Mouse (Mus musculus) forebrain, embryonic 15.5 days (tissue): ENCODE data around the gene Rpl19. TPM values are rescaled to one million over a fixed set of nuclear protein-coding genes. Genes with fewer than 3 reads are reported as not detected.

Experiments
- ATAC-seq: fragments of 200-750 bp; cut with Nextera tagmentation; replicated peaks from 2 replicates; pipeline ENCODE4 v1.8.0; 2017; ENCODE audit warnings: mild to moderate bottlenecking, moderate TSS enrichment, moderate library complexity
- H3K27ac ChIP-seq: fragments of 300-500 bp; sonication (generic); replicated peaks from 2 replicates; pipeline ENCODE4 v1.5.1; 2015; ENCODE audit warnings: mild to moderate bottlenecking, inconsistent platforms
- H3K27me3 ChIP-seq: fragments of 300-500 bp; sonication (generic); 2 replicates; pipeline ENCODE4 v1.6.1; 2015; ENCODE audit warnings: inconsistent platforms
- H3K36me3 ChIP-seq: fragments of 300-500 bp; sonication (generic); 2 replicates; pipeline ENCODE4 v1.6.1; 2015; ENCODE audit warnings: mild to moderate bottlenecking, inconsistent platforms
- H3K4me1 ChIP-seq: fragments of 300-500 bp; sonication (generic); 2 replicates; pipeline ENCODE4 v1.6.1; 2015; ENCODE audit warnings: inconsistent platforms
- H3K4me2 ChIP-seq: fragments of 300-500 bp; sonication (generic); replicated peaks from 2 replicates; pipeline ENCODE4 v1.6.1; 2015; ENCODE audit warnings: mild to moderate bottlenecking, inconsistent platforms
- H3K4me3 ChIP-seq: fragments of 300-500 bp; sonication (generic); 2 replicates; pipeline ENCODE4 v1.5.1; 2015; ENCODE audit warnings: mild to moderate bottlenecking, inconsistent platforms
- H3K9ac ChIP-seq: fragments of 300-500 bp; sonication (generic); replicated peaks from 2 replicates; pipeline ENCODE4 v1.6.1; 2015; ENCODE audit warnings: mild to moderate bottlenecking, inconsistent platforms
- H3K9me3 ChIP-seq: fragments of 300-500 bp; sonication (generic); 2 replicates; pipeline ENCODE4 v1.6.1; 2016; ENCODE audit warnings: inconsistent platforms
- WGBS: fragments of 180-500 bp; shearing (Covaris S2); methylation state at CpG from one replicate; pipeline ENCODE4 v1.1.7; 2015; ENCODE audit warnings: mixed read lengths; 5-methylcytosine and 5-hydroxymethylcytosine counted together
- polyA plus RNA-seq: library from polyadenylated mRNA; unstranded; fragments of >200 nt; fragmentation: Nextera tagmentation; extraction: Ambion mirVana; gene quantifications from 2 replicates; pipeline ENCODE4 v1.2.1, GENCODE M21; 2015

Gene Rpl19
- polyA plus RNA-seq, 1 experiment from 2014 or later, result 667 TPM

DNA sequence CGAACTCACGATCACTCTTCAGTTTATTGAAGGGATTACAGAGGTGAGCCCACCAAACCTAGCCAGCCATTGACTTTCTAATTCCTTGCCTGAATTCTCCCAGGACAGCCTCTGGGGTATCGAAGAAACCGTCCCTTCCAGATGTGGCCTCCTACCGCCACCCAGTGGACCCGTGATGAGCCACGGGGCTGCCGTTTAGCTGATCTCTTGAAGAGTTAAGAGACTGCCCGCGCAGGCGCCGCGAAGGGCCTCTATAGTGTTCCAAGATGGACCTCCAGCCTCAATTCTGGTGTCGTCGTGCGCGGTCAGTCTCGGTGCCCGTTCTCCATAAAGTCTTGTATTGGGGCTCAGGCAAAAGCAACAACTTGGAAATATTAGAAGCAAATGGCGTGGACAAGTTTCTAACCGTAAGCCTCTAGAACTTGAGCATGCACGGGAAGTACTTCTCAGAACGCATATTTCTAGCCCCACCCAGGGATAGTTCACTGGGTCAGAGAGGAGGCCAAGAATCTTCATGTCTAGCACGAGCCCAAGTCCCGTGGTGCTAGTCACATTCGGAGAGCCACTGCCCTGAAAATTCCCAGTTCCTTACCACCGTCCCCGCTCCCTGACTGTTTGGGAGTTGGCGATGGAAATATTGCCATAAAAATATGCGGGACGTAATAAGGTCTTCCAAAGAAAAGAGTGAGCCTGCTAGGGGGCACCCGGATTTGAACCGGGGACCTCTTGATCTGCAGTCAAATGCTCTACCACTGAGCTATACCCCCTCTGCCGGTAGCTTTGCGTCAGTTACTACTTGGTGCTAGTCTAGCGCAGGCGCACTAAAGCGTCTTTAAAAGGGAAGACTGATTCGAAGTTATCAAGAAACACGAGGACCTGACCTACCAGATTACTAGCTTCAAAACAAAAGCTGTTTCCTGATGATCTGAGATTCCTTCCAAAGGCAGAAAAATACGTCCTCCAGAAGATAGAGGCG, 38.7 kb upstream of the Rpl19 start:
- Histone ChIP-seq H3K27me3 (peaks cover 30% of the 10 kb centered on the region), H3K36me3 (no peaks in the 10 kb centered on the region), H3K4me1 (peaks cover 36% of the 10 kb centered on the region), H3K4me2 (peak overlapping the region; percentile 82), H3K9me3 (no peaks in the 10 kb centered on the region), H3K27ac (peak overlapping the region; percentile 91), H3K4me3 (peak overlapping the region; percentile 97), H3K9ac (peak overlapping the region; percentile 78)
- under 1% methylated on average over 42 of the region's 42 CpGs for WGBS
- ATAC-seq, result peak; percentile 76

DNA sequence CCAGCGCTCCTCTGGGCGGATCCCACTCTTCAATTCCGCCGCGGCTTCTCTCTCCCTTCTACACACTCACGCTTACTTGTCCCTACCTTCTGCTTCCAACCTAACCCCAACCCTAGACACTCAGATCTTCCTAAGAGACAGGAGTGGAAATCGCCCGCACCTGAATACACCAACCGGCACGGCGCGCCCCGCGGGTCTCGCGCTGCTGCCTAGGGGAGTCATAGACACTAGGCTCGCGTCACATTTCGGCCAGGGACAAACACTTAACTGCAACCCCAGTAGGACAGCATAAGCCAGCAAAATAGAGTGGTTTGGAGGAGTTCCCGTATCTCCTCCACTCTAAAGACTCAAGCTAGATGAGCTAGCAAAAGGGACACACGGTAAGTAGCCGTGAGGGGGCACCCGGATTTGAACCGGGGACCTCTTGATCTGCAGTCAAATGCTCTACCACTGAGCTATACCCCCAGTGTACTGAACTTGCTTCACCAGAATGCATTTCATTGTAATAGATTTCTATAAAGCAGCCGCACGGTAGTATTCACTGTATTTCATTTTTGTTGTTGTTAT, 37.9 kb upstream of the Rpl19 start:
- Histone ChIP-seq H3K4me2 (peak overlapping the region; percentile 60), H3K27me3 (peaks cover 30% of the 10 kb centered on the region), H3K27ac (peak overlapping the region; percentile 91), H3K4me1 (peaks cover 36% of the 10 kb centered on the region), H3K36me3 (no peaks in the 10 kb centered on the region), H3K9ac (peak overlapping the region; percentile 78), H3K4me3 (peak overlapping the region; percentile 97), H3K9me3 (no peaks in the 10 kb centered on the region)
- WGBS, result 0% methylated on average over 26 of the region's 26 CpGs
- ATAC-seq, result peak; percentile 92

DNA sequence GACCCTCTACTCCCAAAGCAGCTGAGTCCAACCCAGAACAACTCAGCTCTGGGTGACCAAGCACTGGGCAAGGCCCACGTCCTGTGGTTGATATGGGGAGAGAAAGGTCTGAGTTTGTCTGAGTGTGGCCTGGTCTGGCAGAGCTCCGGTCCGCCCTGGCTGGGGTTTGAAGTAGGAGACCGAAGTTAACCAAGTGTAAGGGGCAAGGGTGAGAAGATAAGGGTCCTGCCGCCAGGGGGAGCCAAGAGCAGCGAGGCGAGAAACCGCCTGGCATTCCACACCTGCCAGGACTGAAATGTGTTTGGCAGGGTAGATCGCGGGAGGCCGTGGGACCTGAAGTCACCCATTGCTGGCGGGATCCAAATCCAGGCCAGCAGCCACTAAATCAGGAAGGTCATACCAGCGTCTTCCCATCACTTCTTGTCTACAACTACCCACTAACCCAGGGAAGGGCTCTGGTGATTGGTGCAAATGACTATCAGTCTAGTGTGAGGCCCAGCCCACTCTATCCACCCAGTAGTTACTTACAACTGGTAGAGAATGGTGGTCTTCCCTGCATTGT, 31.9 kb upstream of the Rpl19 start:
- Histone ChIP-seq H3K4me2 (peak overlapping the region; percentile 91), H3K9me3 (no peaks in the 10 kb centered on the region), H3K27me3 (no peaks in the 10 kb centered on the region), H3K4me1 (peaks cover 26% of the 10 kb centered on the region), H3K27ac (no peak overlapping the region), H3K9ac (peak overlapping the region; percentile 42), H3K36me3 (no peaks in the 10 kb centered on the region), H3K4me3 (peak overlapping the region; percentile 45)
- peak; percentile 57; the same call in 1 of the 2 replicates for ATAC-seq
- 4% methylated on average over 13 of the region's 13 CpGs for WGBS

DNA sequence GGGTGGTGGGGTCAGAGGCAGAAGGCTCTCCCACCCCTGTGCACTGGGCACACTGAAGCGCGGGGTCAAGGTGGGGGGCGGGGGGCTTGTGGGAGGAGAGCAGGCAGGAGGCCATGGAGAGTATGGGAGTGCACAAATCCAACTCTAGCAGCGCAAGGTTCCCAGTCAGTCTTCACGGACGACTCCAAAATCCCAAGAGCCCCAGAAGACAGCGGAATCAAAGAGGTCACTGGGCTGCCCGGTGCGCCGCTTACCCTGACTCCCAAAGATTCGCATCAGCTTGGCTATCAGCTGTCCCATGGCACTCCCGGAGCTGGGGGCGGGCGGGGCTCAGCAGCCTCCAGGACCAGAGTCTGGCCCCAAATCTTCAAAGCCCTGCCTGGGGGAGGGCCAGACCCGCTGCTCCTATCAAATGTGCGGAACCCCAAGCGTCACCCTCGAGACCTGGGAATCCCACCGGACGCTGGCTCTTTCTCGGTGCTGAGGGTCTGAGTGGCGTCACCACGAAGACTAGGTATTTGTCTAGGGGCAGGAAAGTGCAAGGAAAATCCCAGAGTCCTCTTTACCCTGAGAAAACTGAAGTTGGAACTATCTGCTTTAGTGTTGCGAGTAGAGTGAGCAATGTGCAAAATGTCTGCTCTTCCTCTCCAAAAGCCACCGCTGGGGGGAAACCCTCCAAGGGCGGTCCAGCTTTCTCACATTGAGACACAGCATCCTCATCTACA, 30.8 kb upstream of the Rpl19 start, which contains the start of gene Arl5c:
Arl5c (minus strand) TSS at position 618 of the 725 bp plus-strand sequence.
- Histone ChIP-seq H3K27me3 (no peaks in the 10 kb centered on the region), H3K9me3 (no peaks in the 10 kb centered on the region), H3K36me3 (no peaks in the 10 kb centered on the region), H3K9ac (peak within 1 kb of the TSS; percentile 42), H3K4me2 (peak within 1 kb of the TSS; percentile 91), H3K4me3 (peak within 1 kb of the TSS; percentile 45), H3K4me1 (peaks cover 17% of the 10 kb centered on the region), H3K27ac (no peak within 1 kb of the TSS)
- ATAC-seq, result no peak; the same call in 1 of the 2 replicates
- under 1% methylated on average over 25 of the region's 26 CpGs for WGBS

DNA sequence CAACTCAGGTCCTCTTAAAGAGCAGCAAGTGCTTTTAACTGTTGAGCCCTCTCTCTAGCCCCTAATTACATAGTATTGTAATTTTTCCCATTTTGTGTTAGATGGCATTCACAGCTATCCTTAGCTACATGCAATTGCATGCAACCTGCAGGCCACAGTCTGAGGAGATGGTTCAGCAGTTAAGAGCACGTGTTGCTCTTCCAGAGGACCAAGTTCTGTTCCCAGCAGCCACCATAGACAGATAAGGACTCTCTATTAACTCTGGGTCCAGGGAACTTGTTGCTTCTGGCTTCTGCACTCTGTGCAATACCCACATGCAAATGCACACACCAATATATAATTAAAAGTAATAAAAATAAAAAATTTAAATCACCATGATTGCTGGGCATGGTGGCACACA, 29.8 kb upstream of the Rpl19 start:
- no peaks in the 10 kb centered on the region for H3K9me3 ChIP-seq
- 74% methylated on average over 1 of the region's 1 CpGs for WGBS
- no peaks in the 10 kb centered on the region for H3K27me3 ChIP-seq
- no peak overlapping the region for H3K4me2 ChIP-seq
- H3K27ac ChIP-seq, result no peak overlapping the region
- H3K36me3 ChIP-seq, result no peaks in the 10 kb centered on the region
- peaks cover 17% of the 10 kb centered on the region for H3K4me1 ChIP-seq
- ATAC-seq, result no peak
- H3K9ac ChIP-seq, result no peak overlapping the region
- H3K4me3 ChIP-seq, result no peak overlapping the region

DNA sequence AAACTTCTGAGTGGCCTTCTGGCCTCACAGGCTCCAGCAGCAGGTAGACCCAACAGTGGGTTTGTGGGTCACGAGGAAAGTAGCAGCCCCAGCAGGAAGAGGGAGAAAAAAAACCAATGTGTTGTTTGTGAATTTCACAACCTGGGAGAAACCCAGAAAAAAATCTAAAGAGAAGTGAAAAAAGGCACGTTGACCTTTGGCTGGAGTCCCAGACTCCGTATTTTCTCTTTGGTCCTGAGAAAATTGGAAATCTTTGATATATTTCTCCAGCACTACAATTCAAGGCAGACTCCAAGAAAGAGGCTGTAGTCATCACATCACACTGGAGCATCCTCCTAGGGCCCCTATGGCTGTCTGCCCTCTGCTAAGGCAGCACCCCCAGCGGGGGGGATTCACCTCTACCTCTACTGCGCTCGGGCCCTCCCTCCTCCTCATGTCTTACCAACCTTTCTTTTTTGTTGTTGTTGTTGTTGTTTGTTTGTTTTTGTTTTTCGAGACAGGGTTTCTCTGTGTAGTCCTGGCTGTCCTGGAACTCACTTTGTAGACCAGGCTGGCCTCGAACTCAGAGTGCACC, 29.0 kb upstream of the Rpl19 start:
- Histone ChIP-seq H3K27ac (no peak overlapping the region), H3K9ac (no peak overlapping the region), H3K4me2 (no peak overlapping the region), H3K27me3 (no peaks in the 10 kb centered on the region), H3K36me3 (no peaks in the 10 kb centered on the region), H3K4me1 (peaks cover 21% of the 10 kb centered on the region), H3K4me3 (no peak overlapping the region), H3K9me3 (no peaks in the 10 kb centered on the region)
- 74% methylated on average over 8 of the region's 8 CpGs for WGBS
- no peak for ATAC-seq

DNA sequence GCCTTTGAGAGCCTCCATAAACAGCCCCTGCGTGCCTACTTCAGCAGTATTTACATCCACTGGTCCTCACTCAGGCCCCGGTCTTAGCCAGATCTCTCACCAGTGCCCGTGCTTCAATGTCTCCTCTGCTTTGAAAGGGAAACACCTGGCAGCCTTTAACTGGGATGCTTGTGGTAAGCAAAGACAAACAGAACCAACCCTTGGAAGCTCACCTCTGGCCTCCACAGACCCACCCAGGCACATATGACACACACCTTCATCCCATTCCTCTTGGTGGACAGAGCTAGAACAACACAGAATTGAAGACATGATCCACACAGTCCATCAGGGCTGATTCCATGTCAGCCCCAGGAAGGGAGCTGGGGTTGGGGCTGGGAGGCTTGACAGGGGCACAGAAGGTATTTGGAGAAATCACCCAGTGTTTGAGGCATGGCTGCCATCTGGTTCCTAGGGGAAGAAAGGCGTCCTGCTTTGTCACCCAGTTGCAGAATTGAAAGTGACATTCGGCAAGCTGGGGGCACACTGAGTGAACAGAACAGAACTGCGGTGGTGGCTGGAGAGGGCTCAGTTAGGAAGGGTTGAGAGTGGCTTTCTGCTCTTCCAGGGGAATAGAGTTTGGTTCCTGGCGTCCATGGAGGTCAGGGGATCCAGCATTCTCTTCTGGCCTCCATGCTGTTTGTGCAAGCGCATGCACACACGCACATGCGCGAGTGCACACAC, 28.3 kb upstream of the Rpl19 start:
- H3K36me3 ChIP-seq, result 0 out of 2 replicates have a peak, but pooled peaks cover 3% of the 10 kb centered on the region
- WGBS, result 80% methylated on average over 11 of the region's 11 CpGs
- no peaks in the 10 kb centered on the region for H3K27me3 ChIP-seq
- no peak for ATAC-seq
- H3K4me1 ChIP-seq, result peaks cover 28% of the 10 kb centered on the region
- no peak overlapping the region for H3K4me3 ChIP-seq
- H3K9me3 ChIP-seq, result no peaks in the 10 kb centered on the region
- no peak overlapping the region for H3K4me2 ChIP-seq
- no peak overlapping the region for H3K9ac ChIP-seq
- H3K27ac ChIP-seq, result no peak overlapping the region

DNA sequence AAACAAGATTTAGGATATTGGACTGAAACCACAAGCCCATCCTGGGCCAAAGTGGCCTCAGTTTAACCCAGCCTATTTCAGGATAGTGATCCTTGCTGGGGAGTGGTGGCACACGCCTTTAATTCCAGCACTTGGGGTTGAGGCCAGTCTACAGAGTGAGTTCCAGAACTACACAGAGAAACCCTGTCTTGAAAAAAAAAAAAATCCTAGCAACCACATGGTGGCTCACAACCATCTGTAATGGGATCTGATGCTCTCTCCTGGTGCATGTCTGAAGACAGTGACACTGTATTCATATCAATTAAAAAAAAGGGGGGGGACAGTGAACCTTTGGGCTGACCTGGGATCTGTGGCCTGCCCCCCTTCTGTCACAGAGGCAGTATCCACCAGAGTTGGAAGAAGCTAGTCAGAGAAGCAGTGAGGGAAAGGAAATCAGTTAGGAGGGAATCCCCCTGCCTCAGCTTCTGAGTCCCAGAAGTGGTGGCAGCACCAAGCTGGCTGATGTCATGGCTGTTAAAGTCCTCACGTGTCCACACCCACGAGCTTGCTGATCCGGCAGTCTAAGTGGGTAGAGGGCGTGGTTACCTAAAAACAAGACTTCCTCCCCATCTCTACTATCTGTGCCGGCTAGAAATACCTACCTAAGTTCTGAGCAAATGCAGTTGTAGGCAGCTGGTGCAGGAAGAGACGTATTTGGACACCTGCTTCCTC, 27.5 kb upstream of the Rpl19 start:
- ATAC-seq, result no peak
- H3K4me1 ChIP-seq, result peaks cover 36% of the 10 kb centered on the region
- no peak overlapping the region for H3K4me2 ChIP-seq
- H3K27me3 ChIP-seq, result no peaks in the 10 kb centered on the region
- 0 out of 2 replicates have a peak, but pooled peaks cover 5% of the 10 kb centered on the region for H3K36me3 ChIP-seq
- no peak overlapping the region for H3K27ac ChIP-seq
- H3K9me3 ChIP-seq, result no peaks in the 10 kb centered on the region
- H3K4me3 ChIP-seq, result no peak overlapping the region
- WGBS, result 65% methylated on average over 7 of the region's 7 CpGs
- no peak overlapping the region for H3K9ac ChIP-seq

DNA sequence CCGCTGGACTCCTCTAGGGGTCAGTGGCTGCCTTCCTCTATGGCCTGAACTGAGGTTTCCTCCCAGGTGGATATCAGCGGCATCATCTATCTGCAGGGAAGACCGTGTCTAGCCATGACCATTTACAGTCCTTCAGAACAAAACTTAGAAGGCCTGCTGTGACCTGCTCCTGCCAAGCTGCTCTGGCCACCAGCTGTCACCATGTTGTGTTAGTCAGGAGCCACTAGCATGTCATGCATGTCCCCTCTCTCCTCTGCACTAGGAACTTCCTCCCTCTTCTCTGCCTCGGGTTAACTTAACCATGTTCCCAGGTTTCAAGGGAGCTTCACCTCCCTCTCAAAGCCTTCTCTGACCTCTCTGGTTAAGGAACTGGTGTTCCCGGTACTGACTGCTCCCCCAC, 26.8 kb upstream of the Rpl19 start:
- H3K9ac ChIP-seq, result no peak overlapping the region
- ATAC-seq, result no peak
- H3K27ac ChIP-seq, result no peak overlapping the region
- no peak overlapping the region for H3K4me2 ChIP-seq
- H3K27me3 ChIP-seq, result no peaks in the 10 kb centered on the region
- 71% methylated on average over 5 of the region's 5 CpGs for WGBS
- H3K36me3 ChIP-seq, result peaks cover 9% of the 10 kb centered on the region
- H3K9me3 ChIP-seq, result no peaks in the 10 kb centered on the region
- H3K4me3 ChIP-seq, result no peak overlapping the region
- H3K4me1 ChIP-seq, result peaks cover 32% of the 10 kb centered on the region

DNA sequence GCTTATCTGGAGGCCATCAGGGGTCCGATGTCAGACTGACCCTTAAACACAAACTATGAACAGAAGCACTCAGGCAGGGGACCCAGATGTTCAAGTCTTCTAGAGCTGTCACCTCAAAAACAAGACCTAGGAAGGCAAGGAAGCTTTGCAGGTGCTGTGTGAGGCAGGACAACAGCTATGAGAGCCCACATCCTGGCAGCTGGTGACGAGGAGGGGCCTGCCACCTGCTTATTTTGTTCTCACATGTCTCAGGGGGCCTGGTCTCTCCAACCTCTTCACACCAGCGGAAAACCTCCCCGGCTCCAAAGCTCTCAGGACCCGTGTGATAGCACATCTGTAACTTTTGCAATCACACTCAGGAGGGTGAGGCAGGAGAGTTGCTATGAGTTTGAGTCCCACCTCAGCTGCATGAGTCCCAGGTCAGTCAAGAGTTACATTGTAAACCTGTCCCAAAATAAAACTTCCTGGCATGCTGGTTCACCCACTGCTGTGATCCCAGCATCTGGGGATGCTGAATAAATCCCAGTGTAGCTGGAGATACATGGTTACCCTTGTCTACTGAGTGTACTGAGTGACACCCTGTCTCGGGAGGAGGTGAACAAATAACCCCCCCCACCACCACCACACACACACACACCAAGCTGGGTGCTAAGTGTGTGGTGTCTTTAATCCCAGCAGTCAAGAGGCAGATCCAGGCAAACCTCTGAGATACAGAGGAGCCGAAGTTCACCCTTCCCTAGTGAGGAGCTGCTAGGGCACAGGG, 26.0 kb upstream of the Rpl19 start:
- Histone ChIP-seq H3K9ac (no peak overlapping the region), H3K36me3 (peaks cover 17% of the 10 kb centered on the region), H3K4me2 (no peak overlapping the region), H3K9me3 (no peaks in the 10 kb centered on the region), H3K4me3 (no peak overlapping the region), H3K27ac (no peak overlapping the region), H3K4me1 (peaks cover 24% of the 10 kb centered on the region), H3K27me3 (no peaks in the 10 kb centered on the region)
- 53% methylated on average over 7 of the region's 7 CpGs for WGBS
- no peak for ATAC-seq
